Mouse (Mus musculus) right cerebral cortex, adult 2 months (tissue): ENCODE measurements around the gene Fam227a.

ENCODE experiments used
- DNase-seq, 2 experiments: peaks; one replicate each; pipeline ENCODE4 v3.0.0; 2021 to 2022; ENCODE audit warnings: low spot score in 2 of 2

The Fam227a gene

DNA sequence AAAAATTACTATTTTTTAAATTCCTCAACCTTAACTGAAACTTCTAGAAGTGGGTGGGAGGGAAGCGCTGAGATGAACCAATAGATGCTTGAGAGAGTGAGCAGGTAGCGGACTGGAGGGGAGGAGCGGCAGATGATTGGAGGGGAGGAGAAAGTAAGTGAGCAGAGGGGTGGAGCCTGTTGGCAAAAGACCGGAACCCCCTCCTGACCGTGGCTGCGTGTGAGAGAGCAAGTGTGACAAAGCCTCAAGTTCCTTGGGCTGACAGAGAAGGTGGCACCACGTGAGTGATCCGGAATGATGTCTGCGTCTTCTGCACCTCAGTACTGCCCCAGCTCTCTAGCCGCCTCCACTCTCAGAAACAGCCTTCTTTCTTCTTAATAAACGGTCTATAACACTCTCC lies 41.6 kb downstream of the Fam227a start:
- no peak for DNase-seq

DNA sequence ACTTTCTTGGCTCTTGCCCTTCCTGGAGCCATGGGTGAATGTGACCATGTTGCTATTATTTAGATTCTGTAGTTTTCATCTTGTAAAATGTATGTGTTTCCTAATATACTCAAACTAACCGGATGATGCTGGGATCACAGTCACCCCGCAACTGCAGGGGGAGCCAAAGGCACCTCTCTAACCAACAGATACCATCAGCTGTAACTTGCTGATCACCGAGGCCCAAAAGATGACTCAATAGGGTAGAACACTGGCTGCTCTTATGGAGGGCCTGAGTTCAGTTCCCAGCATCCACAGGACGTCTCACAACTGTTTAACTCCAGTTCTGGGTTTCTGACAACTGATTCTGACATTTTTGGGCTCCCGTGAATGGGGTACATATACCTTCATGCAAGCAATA lies 42.0 kb downstream of the Fam227a start:
- DNase-seq, result no peak

DNA sequence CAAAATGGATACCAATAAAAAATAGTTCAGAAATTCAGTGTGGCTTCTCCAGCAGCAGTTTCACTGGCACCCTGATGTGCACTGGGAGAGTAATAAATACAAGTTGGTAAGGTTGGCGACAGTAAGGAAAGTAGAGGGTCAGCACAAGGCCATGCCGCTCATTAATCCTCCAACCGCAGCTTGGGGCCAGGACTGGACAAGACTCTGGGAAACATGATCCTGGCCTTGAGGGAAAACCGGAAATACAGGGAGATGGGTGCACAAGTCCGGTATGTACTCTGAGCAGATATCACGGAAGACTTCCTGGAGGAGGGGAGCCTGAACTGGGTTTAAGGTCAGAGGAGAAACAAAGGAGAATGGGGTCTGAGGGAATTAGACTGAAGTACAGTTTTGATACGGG lies 43.3 kb downstream of the Fam227a start:
- no peak for DNase-seq

DNA sequence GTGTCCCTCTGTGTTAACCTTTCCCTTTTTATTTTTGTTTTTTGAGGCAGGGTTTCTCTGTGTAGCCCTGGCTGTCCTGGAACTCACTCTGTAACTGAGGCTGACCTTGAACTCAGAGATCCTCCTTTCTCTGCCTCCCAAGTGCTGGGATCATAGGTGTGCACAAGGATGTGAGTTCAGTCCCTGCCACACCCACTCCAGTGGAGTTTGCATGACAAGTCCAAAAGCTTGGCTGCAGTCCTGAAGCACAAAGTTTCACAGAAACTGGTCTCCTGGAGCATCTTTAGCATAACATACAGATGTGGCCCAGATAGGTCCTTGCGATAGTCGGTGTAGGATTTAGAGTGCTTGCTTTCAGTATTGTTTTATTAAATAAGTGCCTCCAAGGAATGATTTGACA lies 49.5 kb downstream of the Fam227a start:
- no peak for DNase-seq

DNA sequence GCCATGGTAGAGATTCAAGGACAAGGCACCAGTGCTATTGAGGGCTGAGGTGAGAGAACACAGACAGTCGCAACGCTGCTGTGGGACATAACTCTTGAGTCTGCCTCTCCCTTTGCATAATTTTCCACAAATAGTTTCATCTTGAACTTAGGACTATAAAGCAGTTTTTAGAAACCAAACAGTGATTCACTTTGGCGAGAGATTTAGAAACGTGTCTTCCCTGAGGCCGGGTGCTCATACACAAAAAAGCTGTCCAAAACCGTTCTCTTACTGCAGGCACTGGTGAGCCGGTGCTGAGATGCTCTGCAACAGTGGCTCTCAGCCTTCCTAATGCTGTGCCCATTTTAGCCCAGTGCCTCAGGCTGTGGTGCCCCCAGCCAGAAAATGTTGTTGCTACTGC lies 50.5 kb downstream of the Fam227a start:
- DNase-seq, result peak in 1 of 2 experiments; percentile 33

DNA sequence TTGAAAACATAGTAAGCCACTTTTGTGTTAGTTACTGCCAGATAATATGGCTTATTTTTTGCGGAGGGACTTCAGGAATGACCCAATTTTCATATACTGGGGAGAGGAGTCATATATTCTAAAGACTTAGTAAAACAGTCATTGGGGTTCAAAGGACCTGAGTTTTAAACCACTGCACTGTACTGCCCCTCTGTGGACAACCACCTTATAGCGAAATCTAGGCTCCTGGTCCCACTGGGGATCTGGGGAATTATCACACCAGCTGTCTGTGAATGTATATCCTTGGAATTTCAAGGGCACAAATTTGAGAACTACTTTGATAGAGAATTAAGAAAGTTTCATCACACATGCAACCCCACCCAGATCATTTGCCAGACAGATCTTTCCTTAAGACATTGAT lies 51.0 kb downstream of the Fam227a start:
- peak; percentile 54 to 61 for DNase-seq

DNA sequence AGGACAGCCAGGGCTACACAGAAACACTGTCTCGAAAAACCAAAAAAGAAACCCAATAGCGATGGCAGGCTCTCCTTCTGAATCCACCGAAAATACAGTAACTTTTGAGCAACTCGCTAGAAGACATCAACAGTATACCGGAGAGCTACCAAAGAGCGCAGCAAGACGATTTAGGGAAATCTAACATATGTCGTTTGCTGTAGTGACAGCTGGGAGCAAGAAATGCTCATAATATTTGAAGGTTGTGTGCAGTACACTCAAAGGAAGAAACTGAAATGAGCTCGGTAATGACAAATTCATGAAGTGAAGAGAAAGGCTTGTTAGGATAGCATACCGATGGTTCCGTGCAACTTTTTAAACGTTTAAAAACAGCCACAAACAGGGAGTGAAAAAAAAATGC lies 52.6 kb downstream of the Fam227a start:
- DNase-seq, result no peak

DNA sequence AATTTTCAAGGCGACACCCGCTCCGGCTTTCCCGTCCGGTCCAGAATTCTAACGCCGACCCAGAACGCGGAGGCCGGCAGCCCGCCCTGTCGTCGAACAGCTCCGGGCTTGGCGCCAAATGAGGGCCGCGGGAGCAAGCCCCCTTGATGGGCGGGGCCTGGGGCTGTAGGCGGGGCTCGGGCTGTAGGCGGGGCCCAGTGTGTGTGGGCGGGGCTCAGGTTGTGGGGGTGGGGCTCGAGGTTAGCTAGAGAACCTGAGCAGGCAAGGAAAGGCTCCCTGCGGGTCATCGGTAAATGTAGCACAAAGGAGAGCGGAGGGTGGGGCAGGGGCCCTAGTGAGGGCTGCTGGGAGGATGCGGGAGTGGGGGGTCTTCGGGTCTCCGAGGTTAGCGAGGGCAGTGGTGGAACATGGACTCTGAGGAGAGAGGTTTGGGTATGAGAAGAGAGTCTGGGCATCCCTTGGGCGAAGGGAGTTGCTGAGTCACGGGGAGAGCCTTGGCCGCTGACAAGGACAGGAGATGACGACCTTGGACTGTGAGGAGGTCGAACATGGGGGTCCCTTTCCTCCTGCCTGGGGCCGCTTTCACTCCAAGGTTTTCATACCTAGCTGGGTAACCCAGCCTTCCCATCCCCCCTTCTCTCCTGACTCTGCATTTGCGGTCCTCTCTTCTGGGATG lies 53.6 kb downstream of the Fam227a start, which contains the start of gene Dmc1:
Gene Dmc1, minus strand, starts transcription at position 120 of the 676 bp plus-strand sequence.
- DNase-seq, result no peak

DNA sequence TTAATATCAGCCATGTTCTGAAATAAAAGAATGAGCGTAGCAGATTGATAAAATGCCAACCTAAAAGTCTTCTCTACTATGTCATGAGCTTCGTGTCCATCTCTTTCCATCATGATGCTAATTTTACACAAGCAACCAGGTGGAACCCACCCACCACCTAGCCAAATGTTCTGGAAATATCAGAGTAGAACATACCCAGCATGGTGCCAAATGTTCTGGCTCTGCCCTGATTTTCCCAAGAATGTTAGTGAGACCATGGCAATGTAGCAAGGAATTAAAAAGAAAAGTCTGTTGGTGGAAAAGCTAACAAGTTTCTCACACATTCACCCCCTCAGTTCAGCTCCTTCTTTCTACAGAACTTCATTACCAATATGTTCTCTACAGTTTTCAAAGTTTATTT lies 58.6 kb downstream of the Fam227a start:
- DNase-seq, result peak; percentile 55 to 71

DNA sequence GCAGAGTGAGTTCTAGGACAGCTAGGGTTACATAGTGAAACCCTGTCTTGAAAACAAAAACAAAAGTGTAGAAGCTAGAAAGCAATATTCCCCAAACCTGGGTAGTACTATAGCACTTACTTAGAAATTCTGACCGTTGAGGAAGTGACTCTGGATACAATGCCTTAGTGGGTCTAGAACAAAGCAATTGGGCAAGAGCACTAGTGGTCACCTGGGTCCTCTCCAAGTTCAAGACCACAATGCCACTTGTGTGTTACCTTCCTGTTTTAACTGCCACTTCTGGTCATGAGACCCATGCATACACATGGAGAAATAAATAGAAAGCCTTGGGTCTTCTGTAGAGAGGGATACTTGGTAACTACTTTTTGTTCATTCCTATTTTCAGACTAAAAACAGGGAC lies 60.0 kb downstream of the Fam227a start:
- DNase-seq, result no peak

DNA sequence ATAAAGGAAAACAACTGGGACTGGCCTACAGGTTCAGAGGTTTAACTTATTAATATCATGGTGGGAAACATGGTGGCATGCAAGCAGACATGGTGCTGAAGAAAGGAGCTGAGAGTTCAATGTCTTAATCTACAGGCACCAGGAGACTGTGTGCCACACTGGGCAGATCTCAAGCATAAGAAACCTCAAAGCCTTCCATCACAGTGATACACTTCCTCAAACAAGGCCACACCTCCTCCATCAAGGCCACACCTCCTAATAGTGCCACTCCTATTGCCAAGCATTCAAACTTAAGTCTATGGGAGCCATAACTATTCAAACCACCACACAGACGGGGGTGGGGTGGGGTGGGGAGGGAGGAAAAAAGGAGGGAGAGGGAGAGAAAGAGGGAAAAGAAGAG lies 77.2 kb downstream of the Fam227a start:
- DNase-seq, result no peak

DNA sequence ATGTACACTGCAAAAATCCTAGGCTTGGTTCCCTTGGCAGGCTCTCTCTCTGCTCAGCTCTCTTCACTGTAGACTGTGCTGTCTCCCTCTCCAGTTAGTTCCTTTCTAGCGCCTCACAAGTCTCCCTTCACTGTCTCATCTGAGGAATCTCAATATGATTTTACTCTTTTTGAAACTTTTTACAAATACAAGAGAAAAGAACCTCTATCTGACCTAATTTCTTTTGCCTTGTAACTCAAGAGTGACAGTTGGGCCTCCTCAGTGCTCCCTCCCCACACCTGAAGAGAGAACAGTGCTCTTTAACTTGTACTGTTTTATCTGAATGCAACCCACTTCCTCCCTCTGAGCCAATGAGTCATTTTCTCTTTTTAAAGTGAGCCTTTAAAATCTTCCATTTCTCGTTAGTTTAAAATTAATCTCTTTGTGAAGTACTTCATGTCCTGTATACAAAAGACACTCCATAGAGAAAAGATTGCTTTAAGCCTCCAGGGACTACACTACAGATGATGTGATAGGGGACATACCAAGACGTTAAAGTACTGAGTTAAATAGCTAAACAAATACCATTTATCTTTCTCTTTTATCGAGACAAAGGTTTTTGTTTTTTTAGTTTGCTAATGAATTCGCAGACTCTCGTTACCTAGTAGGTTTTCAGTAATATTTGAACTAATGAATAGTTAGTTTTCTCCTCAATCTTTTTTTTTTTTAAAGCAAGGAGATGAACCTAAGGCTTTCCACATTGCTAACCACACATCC lies 80.9 kb downstream of the Fam227a start:
- peak; percentile 31 to 34 for DNase-seq

DNA sequence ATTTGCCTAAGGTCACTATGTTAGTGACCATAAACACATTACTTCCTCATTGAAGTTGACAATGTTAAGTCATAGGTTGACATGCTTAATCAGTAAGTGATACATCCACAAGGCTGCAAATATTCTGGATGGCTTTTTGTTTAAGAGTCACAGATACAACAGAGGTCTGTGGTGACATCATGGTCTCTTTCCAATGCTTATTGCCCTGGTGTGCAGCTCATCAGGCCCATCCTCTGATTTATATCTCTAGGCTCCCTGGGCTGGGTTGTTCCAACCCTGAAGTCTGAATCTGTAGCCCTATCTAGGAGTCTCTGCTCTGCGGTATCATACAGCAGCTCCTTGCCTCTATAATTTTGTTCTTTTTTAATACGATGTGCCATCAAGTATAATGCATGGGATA lies 81.8 kb downstream of the Fam227a start:
- DNase-seq, result no peak

DNA sequence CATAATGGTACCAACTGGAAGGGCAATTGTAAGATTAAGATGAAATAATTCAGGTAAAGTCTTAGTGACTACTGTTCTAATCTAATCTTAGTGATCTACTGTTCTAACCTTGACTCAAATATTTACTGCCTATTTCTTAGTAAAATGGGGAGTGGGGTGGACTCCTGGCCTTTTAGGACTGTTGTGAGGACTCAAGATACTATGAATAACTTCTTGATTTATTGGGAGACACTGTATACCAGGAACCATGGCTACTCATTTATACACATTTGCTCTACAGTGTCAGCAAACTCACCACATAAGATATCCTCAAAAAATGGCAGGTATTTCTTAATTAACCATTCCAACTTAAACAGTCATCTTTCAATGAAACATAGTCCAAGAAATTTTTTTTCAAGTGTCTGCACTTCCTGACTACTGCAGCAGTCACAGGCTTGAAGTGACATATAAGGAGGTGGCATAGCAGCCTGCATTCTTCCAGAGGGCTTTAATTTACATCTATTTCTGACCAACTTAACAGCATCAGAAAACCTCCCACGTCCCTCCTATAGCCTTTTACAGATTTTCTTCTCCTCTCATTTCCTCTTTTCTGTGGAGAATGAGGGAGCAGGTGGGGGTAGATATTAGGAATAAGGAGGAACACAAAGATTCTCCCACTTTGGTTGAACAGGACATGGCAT lies 83.1 kb downstream of the Fam227a start:
- peak in 1 of 2 experiments; percentile 11 for DNase-seq

DNA sequence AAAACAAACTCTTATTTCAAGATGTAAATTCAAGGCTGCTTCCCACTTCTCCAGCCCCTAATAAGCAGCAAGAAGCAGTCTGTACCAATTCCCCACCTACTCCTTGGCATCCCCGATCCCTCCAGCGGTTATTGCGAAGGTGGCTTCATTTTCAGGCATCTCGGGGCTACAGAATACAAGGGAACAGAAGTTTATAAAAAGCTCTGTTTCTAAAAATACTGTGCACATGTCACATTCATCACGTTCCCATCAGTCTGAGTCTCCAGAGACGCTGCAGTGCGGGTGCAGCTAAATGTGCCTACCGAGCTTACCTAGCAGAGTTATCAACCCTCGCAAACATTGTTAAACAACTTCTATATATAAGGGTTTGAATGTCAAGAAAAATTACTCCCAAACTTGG lies 96.3 kb downstream of the Fam227a start:
- DNase-seq, result peak; percentile 62 to 65

DNA sequence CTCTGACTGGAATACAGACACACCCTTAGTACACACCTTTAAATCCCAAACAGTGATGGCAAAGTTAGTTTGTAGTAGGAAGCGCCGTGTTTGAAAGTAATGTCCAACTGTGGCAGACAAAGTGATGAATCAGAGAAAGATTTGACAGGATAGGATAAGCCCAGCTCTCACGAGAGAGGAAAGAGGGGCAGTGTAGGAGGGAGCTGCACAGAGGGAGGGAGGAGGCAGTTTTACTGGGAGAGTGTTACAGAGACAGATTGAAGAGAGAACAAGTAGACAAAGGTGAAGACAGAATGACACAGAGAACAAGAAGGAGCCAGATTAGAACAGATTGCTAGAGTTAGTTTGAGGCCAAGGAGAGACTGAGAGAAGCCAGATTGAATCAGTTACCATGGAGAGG lies 99.1 kb downstream of the Fam227a start:
- DNase-seq, result no peak
